ENCODE assay signal across 22 mouse cellular contexts in genomic region chr6:116416000-116416552, GRCm38 (mm10).
"Had no signal": no experiment of that assay in that cellular context is flagged by ENCODE, and none has a peak within 500 bp of the region (broad histone marks: within the 10 kb centered on the region; RNA-seq: fewer than 3 reads in every experiment).

No protein-coding gene starts in this region.

- H3K27me3 ChIP-seq: kidney, embryonic 15.5 days; limb, embryonic 12.5 days; limb, embryonic 15.5 days; midbrain, embryonic 12.5 days; midbrain, embryonic 15.5 days; neural tube, embryonic 12.5 days; neural tube, embryonic 15.5 days; stomach, embryonic 15.5 days had no signal

- H3K9ac ChIP-seq: kidney, embryonic 15.5 days; limb, embryonic 12.5 days; limb, embryonic 15.5 days; liver, embryonic 14.5 days; liver, postnatal 0 days; lung, embryonic 14.5 days; midbrain, embryonic 12.5 days; midbrain, embryonic 15.5 days; neural tube, embryonic 12.5 days; neural tube, embryonic 15.5 days; stomach, embryonic 15.5 days had no signal

- H3K36me3 ChIP-seq: kidney, embryonic 15.5 days; limb, embryonic 12.5 days; limb, embryonic 15.5 days; midbrain, embryonic 12.5 days; midbrain, embryonic 15.5 days; stomach, embryonic 15.5 days had no signal

- H3K27ac ChIP-seq: kidney, embryonic 15.5 days; limb, embryonic 12.5 days; limb, embryonic 15.5 days; liver, embryonic 14.5 days; midbrain, embryonic 12.5 days; midbrain, embryonic 15.5 days; neural tube, embryonic 12.5 days; neural tube, embryonic 15.5 days; stomach, embryonic 15.5 days had no signal

- H3K4me2 ChIP-seq: kidney, embryonic 15.5 days; limb, embryonic 12.5 days; limb, embryonic 15.5 days; liver, embryonic 11.5 days; lung, embryonic 14.5 days; midbrain, embryonic 12.5 days; midbrain, embryonic 15.5 days; neural tube, embryonic 12.5 days; neural tube, embryonic 15.5 days; stomach, embryonic 15.5 days had no signal

- H3K4me1 ChIP-seq: kidney, embryonic 15.5 days; limb, embryonic 12.5 days; limb, embryonic 15.5 days; midbrain, embryonic 12.5 days; midbrain, embryonic 15.5 days; neural tube, embryonic 15.5 days; stomach, embryonic 15.5 days had no signal

- H3K9me3 ChIP-seq: kidney, embryonic 15.5 days; limb, embryonic 12.5 days; limb, embryonic 15.5 days; midbrain, embryonic 12.5 days; midbrain, embryonic 15.5 days; neural tube, embryonic 12.5 days; neural tube, embryonic 15.5 days; stomach, embryonic 15.5 days had no signal

- ATAC-seq: liver, postnatal 0 days; lung, postnatal 0 days; midbrain, embryonic 15.5 days had no signal

- DNase-seq: kidney, postnatal 10 days; kidney, postnatal 4 days; left cerebral cortex, postnatal 4 days; liver, postnatal 0 days; lung, embryonic 14.5 days; retina, postnatal 1 day; right cerebral cortex, postnatal 25 days; spleen, adult 18-20 months; thymus, adult 2 months; thymus, postnatal 14 days; thymus, postnatal 4 days had no signal

- H3K4me3 ChIP-seq: kidney, embryonic 15.5 days; limb, embryonic 12.5 days; limb, embryonic 15.5 days; midbrain, embryonic 12.5 days; midbrain, embryonic 15.5 days; neural tube, embryonic 12.5 days; neural tube, embryonic 15.5 days; stomach, embryonic 15.5 days had no signal
